Mouse (Mus musculus): ENCODE data around the gene Irs3. TPM values are rescaled to one million over a fixed set of nuclear protein-coding genes. Genes with fewer than 3 reads are reported as not detected.
"Not testable (repeated sequence)": the region's sequence is repeated elsewhere in the genome, so short reads cannot be mapped to it uniquely, and the experiment has no call there.

Gene Irs3
- polyA plus RNA-seq, 1 experiment from 2014 or later: not detected

- Histone ChIP-seq H3K9me3 (no peaks in the 10 kb centered on the region), H3K27ac (peak overlapping the region; percentile 30; the same call in 1 of the 2 replicates), H3K4me3 (replicated peaks) (no peak overlapping the region), H3K9ac (replicated peaks) (peak overlapping the region; percentile 89), H3K27me3 (no peaks in the 10 kb centered on the region), H3K36me3 (peaks cover 30% of the 10 kb centered on the region), H3K4me1 (replicated peaks) (peaks cover 55% of the 10 kb centered on the region), H3K4me2 (replicated peaks) (peak overlapping the region; percentile 91)
- 79% methylated on average over 4 of the region's 4 CpGs for WGBS
- ATAC-seq: no peak
Measured at GRCm38 (mm10) chr5:137631591-137631990, 13.9 kb downstream of the Irs3 start.

- H3K27me3 ChIP-seq: no peaks in the 10 kb centered on the region
- WGBS: 75% methylated on average over 9 of the region's 9 CpGs
- H3K9ac ChIP-seq (replicated peaks): peak overlapping the region; percentile 89
- H3K27ac ChIP-seq: peak overlapping the region; percentile 30; the same call in 1 of the 2 replicates
- peak overlapping the region; percentile 91 for H3K4me2 ChIP-seq (replicated peaks)
- ATAC-seq: no peak
- peak overlapping the region; percentile 90; the same call in 1 of the 2 replicates for H3K4me3 ChIP-seq (replicated peaks)
- H3K9me3 ChIP-seq: no peaks in the 10 kb centered on the region
- peaks cover 55% of the 10 kb centered on the region for H3K4me1 ChIP-seq (replicated peaks)
- H3K36me3 ChIP-seq: peaks cover 26% of the 10 kb centered on the region
Measured at GRCm38 (mm10) chr5:137631171-137631570, 14.3 kb downstream of the Irs3 start.

GRCm38 (mm10) chr5:137630602-137631001 lies 14.9 kb downstream of the Irs3 start:
- Histone ChIP-seq H3K4me3 (replicated peaks) (peak overlapping the region; percentile 90), H3K4me2 (replicated peaks) (peak overlapping the region; percentile 91), H3K9me3 (no peaks in the 10 kb centered on the region), H3K27ac (peak overlapping the region; percentile 44; the same call in 1 of the 2 replicates), H3K4me1 (replicated peaks) (peaks cover 55% of the 10 kb centered on the region), H3K9ac (replicated peaks) (peak overlapping the region; percentile 89), H3K27me3 (no peaks in the 10 kb centered on the region), H3K36me3 (peaks cover 20% of the 10 kb centered on the region)
- ATAC-seq: no peak
- WGBS: 42% methylated on average over 3 of the region's 3 CpGs

GRCm38 (mm10) chr5:137629906-137630545 lies 15.5 kb downstream of the Irs3 start:
- peak overlapping the region; percentile 91 for H3K4me2 ChIP-seq (replicated peaks)
- peak overlapping the region; percentile 90 for H3K4me3 ChIP-seq (replicated peaks)
- no peaks in the 10 kb centered on the region for H3K27me3 ChIP-seq
- 31% methylated on average over 6 of the region's 6 CpGs for WGBS
- peaks cover 55% of the 10 kb centered on the region for H3K4me1 ChIP-seq (replicated peaks)
- ATAC-seq: no peak
- peak overlapping the region; percentile 89 for H3K9ac ChIP-seq (replicated peaks)
- peak overlapping the region; percentile 44; the same call in 1 of the 2 replicates for H3K27ac ChIP-seq
- no peaks in the 10 kb centered on the region for H3K9me3 ChIP-seq
- peaks cover 14% of the 10 kb centered on the region for H3K36me3 ChIP-seq

GRCm38 (mm10) chr5:137629306-137629721 lies 16.2 kb downstream of the Irs3 start:
- Histone ChIP-seq H3K4me2 (replicated peaks) (peak overlapping the region; percentile 91), H3K27ac (peak overlapping the region; percentile 94), H3K4me1 (replicated peaks) (peaks cover 55% of the 10 kb centered on the region), H3K4me3 (replicated peaks) (peak overlapping the region; percentile 90), H3K9me3 (no peaks in the 10 kb centered on the region), H3K9ac (replicated peaks) (peak overlapping the region; percentile 89), H3K36me3 (peaks cover 14% of the 10 kb centered on the region), H3K27me3 (no peaks in the 10 kb centered on the region)
- ATAC-seq: peak; percentile 24
- under 1% methylated on average over 23 of the region's 23 CpGs for WGBS

GRCm38 (mm10) chr5:137628498-137629305 lies 16.8 kb downstream of the Irs3 start, which contains the start of the genes Fbxo24, Lrch4 and Gm20605:
Gene Fbxo24, minus strand, starts transcription at chr5:137629002.
Gene Lrch4, plus strand, starts transcription at chr5:137629121.
Gene Gm20605, plus strand, starts transcription at chr5:137629175.
- H3K9me3 ChIP-seq: no peaks in the 10 kb centered on the region
- peak within 1 kb of the TSS; percentile 89 for H3K9ac ChIP-seq (replicated peaks)
- no peaks in the 10 kb centered on the region for H3K27me3 ChIP-seq
- peaks cover 52% of the 10 kb centered on the region for H3K4me1 ChIP-seq (replicated peaks)
- peak within 1 kb of the TSS; percentile 91 for H3K4me2 ChIP-seq (replicated peaks)
- peak; percentile 98 for ATAC-seq
- peak within 1 kb of the TSS; percentile 94 for H3K27ac ChIP-seq
- peak within 1 kb of the TSS; percentile 90 for H3K4me3 ChIP-seq (replicated peaks)
- H3K36me3 ChIP-seq: peaks cover 8% of the 10 kb centered on the region
- under 1% methylated on average over 46 of the region's 46 CpGs for WGBS

GRCm38 (mm10) chr5:137627991-137628390 lies 17.5 kb downstream of the Irs3 start:
- Histone ChIP-seq H3K36me3 (0 out of 2 replicates have a peak, but pooled peaks cover 3% of the 10 kb centered on the region), H3K9me3 (no peaks in the 10 kb centered on the region), H3K27me3 (no peaks in the 10 kb centered on the region), H3K4me2 (replicated peaks) (peak overlapping the region; percentile 64), H3K27ac (peak overlapping the region; percentile 91), H3K4me1 (replicated peaks) (peaks cover 45% of the 10 kb centered on the region), H3K4me3 (replicated peaks) (peak overlapping the region; percentile 90), H3K9ac (replicated peaks) (peak overlapping the region; percentile 69)
- no peak for ATAC-seq
- WGBS: 5% methylated on average over 9 of the region's 9 CpGs

- WGBS: 85% methylated on average over 11 of the region's 11 CpGs
- H3K27ac ChIP-seq: no peak overlapping the region
- H3K27me3 ChIP-seq: no peaks in the 10 kb centered on the region
- H3K4me2 ChIP-seq (replicated peaks): no peak overlapping the region
- no peak for ATAC-seq
- H3K4me3 ChIP-seq (replicated peaks): no peak overlapping the region
- no peaks in the 10 kb centered on the region for H3K36me3 ChIP-seq
- peaks cover 9% of the 10 kb centered on the region for H3K4me1 ChIP-seq (replicated peaks)
- no peak overlapping the region for H3K9ac ChIP-seq (replicated peaks)
- no peaks in the 10 kb centered on the region for H3K9me3 ChIP-seq
Measured at GRCm38 (mm10) chr5:137623937-137624530, 21.5 kb downstream of the Irs3 start.

GRCm38 (mm10) chr5:137615347-137615746 lies 30.2 kb downstream of the Irs3 start:
- H3K4me1 ChIP-seq (replicated peaks): peaks cover 26% of the 10 kb centered on the region
- no peak overlapping the region for H3K4me3 ChIP-seq (replicated peaks)
- no peak for ATAC-seq
- H3K9ac ChIP-seq (replicated peaks): no peak overlapping the region
- 92% methylated on average over 7 of the region's 7 CpGs for WGBS
- no peaks in the 10 kb centered on the region for H3K36me3 ChIP-seq
- H3K9me3 ChIP-seq: no peaks in the 10 kb centered on the region
- no peak overlapping the region for H3K4me2 ChIP-seq (replicated peaks)
- H3K27ac ChIP-seq: no peak overlapping the region
- no peaks in the 10 kb centered on the region for H3K27me3 ChIP-seq

GRCm38 (mm10) chr5:137614921-137615320 lies 30.6 kb downstream of the Irs3 start:
- WGBS: 94% methylated on average over 2 of the region's 2 CpGs

GRCm38 (mm10) chr5:137613550-137613949 lies 32.0 kb downstream of the Irs3 start, which contains the start of gene Pcolce:
Gene Pcolce, minus strand, starts transcription at chr5:137613784.
- no peaks in the 10 kb centered on the region for H3K9me3 ChIP-seq
- 69% methylated on average over 11 of the region's 11 CpGs for WGBS

More at GRCm38 (mm10) chr5:137614921-137615320, 30.6 kb downstream of the Irs3 start:
- H3K27me3 ChIP-seq; H3K4me3 ChIP-seq (replicated peaks); H3K9ac ChIP-seq (replicated peaks); H3K27ac ChIP-seq; H3K36me3 ChIP-seq; ATAC-seq; H3K4me2 ChIP-seq (replicated peaks); H3K9me3 ChIP-seq: not testable (repeated sequence)
- peaks cover 29% of the 10 kb centered on the region for H3K4me1 ChIP-seq (replicated peaks)

More at GRCm38 (mm10) chr5:137613550-137613949, 32.0 kb downstream of the Irs3 start, which contains the start of gene Pcolce:
- Histone ChIP-seq H3K27me3 (peaks cover 11% of the 10 kb centered on the region), H3K36me3 (no peaks in the 10 kb centered on the region), H3K4me2 (replicated peaks) (no peak within 1 kb of the TSS), H3K9ac (replicated peaks) (peak within 1 kb of the TSS; percentile 32; the same call in 1 of the 2 replicates), H3K4me1 (replicated peaks) (peaks cover 29% of the 10 kb centered on the region), H3K4me3 (replicated peaks) (no peak within 1 kb of the TSS), H3K27ac (0 out of 2 replicates have a peak within 1 kb of the TSS, but pooled peaks have one; percentile 19)
- no peak for ATAC-seq

Measured in midbrain, embryonic 13.5 days (tissue).